Mouse (Mus musculus) heart, embryonic 12.5 days (tissue): ENCODE results near the gene Zmat3. TPM values are rescaled to one million over a fixed set of nuclear protein-coding genes. Genes with fewer than 3 reads are reported as not detected.

Experiments
- ATAC-seq: fragments of 200-750 bp; cut with Nextera tagmentation; 2 replicates; pipeline ENCODE4 v1.8.0; 2017; ENCODE audit warnings: moderate TSS enrichment, moderate library complexity; ENCODE audit not compliant: insufficient number of reproducible peaks, low FRiP score
- H3K27ac ChIP-seq: fragments of 300-500 bp; sonication (generic); 2 replicates; pipeline ENCODE4 v1.5.1; 2016; ENCODE audit warnings: mild to moderate bottlenecking, moderate library complexity; ENCODE audit not compliant: poor library complexity, severe bottlenecking
- H3K27me3 ChIP-seq: fragments of 300-500 bp; sonication (generic); replicated peaks from 2 replicates; pipeline ENCODE4 v1.6.1; 2016; ENCODE audit warnings: mild to moderate bottlenecking, moderate library complexity
- H3K36me3 ChIP-seq: fragments of 300-500 bp; sonication (generic); 2 replicates; pipeline ENCODE4 v1.6.1; 2016; ENCODE audit warnings: mild to moderate bottlenecking, moderate library complexity
- H3K4me1 ChIP-seq: fragments of 300-500 bp; sonication (generic); replicated peaks from 2 replicates; pipeline ENCODE4 v1.6.1; 2016; ENCODE audit warnings: mild to moderate bottlenecking
- H3K4me2 ChIP-seq: fragments of 300-500 bp; sonication (generic); 2 replicates; pipeline ENCODE4 v1.6.1; 2016; ENCODE audit warnings: mild to moderate bottlenecking, moderate library complexity
- H3K4me3 ChIP-seq: fragments of 300-500 bp; sonication (generic); 2 replicates; pipeline ENCODE4 v1.5.1; 2016; ENCODE audit warnings: mild to moderate bottlenecking
- H3K9ac ChIP-seq: fragments of 300-500 bp; sonication (generic); 2 replicates; pipeline ENCODE4 v1.6.1; 2016; ENCODE audit warnings: mild to moderate bottlenecking, moderate library complexity
- H3K9me3 ChIP-seq: fragments of 300-500 bp; sonication (generic); replicated peaks from 2 replicates; pipeline ENCODE4 v1.6.1; 2016; ENCODE audit warnings: mild to moderate bottlenecking, moderate library complexity
- WGBS: fragments of 180-500 bp; shearing (Covaris S2); methylation state at CpG from one replicate; pipeline ENCODE4 v1.1.7; 2016; 5-methylcytosine and 5-hydroxymethylcytosine counted together
- polyA plus RNA-seq: library from polyadenylated mRNA; unstranded; fragments of >200 nt; fragmentation: Nextera tagmentation; extraction: Ambion mirVana; gene quantifications from 2 replicates; pipeline ENCODE4 v1.2.1, GENCODE M21; 2016

Gene Zmat3
- polyA plus RNA-seq, 1 experiment from 2014 or later: 5.1 TPM

DNA sequence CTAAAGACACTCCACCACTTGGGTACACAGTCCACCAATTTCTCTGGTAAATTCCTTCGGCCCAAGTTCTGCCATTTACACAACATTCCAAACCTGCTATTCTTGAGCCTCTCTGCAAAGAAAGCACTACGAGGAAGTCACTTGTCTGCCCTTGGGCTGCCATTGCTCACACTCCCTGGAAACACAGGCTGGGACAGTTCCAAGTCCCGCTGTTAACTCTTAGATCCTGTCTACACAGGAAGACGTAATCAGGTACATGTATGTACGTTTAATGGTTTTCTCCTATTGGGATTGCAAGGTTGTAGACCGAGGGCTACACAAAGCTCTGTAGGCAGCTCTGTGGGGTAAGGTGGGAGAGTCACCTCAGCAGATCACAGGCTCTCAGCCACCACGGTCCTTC is 28.0 kb downstream of the Zmat3 start:
- no peaks in the 10 kb centered on the region for H3K9me3 ChIP-seq
- WGBS: 67% methylated on average over 7 of the region's 7 CpGs
- H3K27ac ChIP-seq: peak overlapping the region; percentile 43; the same call in 1 of the 2 replicates
- no peak overlapping the region for H3K4me3 ChIP-seq
- H3K36me3 ChIP-seq: peaks cover 27% of the 10 kb centered on the region
- peaks cover 22% of the 10 kb centered on the region for H3K4me1 ChIP-seq
- H3K9ac ChIP-seq: no peak overlapping the region
- H3K4me2 ChIP-seq: no peak overlapping the region
- no peaks in the 10 kb centered on the region for H3K27me3 ChIP-seq
- ATAC-seq: no peak

DNA sequence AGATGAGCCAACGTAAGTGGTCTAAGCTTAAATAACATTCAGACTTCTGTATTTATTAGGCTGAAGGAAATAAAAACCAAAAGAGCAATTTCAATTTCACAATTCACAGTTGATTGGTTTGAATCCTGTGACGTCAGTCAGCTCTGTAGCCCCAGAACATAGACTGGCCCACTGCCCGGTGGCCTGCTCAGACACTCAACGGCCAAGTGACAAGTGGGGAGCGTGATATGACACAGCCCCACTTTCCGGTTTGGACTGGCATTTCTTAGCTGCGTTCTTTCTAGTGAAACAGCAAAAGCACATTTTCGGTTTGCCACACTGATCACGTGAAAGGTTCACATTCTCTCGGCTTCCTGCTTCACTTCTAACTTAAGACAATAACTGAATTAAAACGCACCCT is 30.9 kb downstream of the Zmat3 start:
- H3K4me3 ChIP-seq: no peak overlapping the region
- no peak for ATAC-seq
- peak overlapping the region; percentile 4; the same call in 1 of the 2 replicates for H3K27ac ChIP-seq
- H3K27me3 ChIP-seq: no peaks in the 10 kb centered on the region
- H3K36me3 ChIP-seq: peaks cover 4% of the 10 kb centered on the region; the same call in 1 of the 2 replicates
- no peaks in the 10 kb centered on the region for H3K9me3 ChIP-seq
- H3K4me2 ChIP-seq: no peak overlapping the region; the same call in 1 of the 2 replicates
- H3K4me1 ChIP-seq: peaks cover 22% of the 10 kb centered on the region
- H3K9ac ChIP-seq: no peak overlapping the region
- 65% methylated on average over 11 of the region's 11 CpGs for WGBS

DNA sequence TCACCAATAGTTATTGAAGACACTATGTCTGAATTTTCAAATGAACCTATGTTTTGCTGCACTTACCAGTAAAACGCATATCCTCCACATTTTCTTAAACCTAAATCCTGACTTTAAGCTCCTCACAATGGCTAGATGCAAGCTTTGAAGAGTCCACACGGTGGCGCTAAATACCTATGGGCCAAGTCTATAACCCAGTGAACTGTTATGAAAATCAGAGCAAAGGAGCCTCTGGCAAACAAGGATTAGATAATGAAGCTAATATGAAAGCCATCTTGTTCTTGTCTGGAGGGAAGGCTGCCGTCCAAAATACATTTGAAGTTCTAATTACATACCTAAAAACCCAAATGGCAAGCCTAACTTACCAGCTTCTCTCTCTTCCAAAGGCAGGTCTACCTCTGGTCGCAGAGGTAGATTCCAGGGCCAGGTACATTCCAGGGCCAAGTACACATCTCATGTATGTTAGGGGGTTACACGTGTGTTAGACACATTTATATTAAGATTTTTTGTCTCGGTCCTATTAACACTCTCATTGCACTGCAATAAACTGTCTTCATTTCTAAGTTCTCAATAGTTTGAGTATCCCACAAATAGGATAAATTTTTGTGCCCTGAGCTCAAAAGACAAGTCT is 32.2 kb downstream of the Zmat3 start:
- Histone ChIP-seq H3K36me3 (no peaks in the 10 kb centered on the region), H3K27ac (no peak overlapping the region), H3K9ac (no peak overlapping the region), H3K4me2 (no peak overlapping the region), H3K4me3 (no peak overlapping the region), H3K27me3 (no peaks in the 10 kb centered on the region), H3K9me3 (0 out of 2 replicates have a peak, but pooled peaks cover 3% of the 10 kb centered on the region), H3K4me1 (peaks cover 22% of the 10 kb centered on the region)
- WGBS: 32% methylated on average over 7 of the region's 7 CpGs
- ATAC-seq: no peak

DNA sequence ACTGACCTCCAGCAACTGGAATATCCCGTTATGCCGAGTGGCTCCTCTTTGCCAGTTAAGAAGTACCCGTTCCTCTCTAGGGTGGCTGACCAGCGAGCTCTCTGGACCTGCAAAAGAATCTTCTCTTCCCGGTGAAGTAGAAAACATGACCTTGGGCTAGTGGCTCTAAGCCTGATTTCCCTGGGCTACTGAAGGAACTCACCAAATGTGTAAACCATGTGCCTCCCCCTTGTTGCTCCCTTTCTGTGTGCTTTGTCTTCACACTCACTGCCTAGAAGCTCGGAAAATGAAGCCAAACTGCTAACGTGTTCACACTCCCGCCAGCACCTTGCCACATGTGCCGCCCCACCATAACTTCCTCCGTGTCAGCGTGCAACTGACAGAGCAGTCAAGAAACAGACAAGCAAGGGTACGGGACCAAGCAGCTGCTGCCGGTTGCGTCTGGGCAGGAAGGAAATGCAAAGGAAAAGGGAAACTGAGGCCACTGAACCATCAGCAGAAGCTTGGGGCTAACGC is 47.9 kb downstream of the Zmat3 start:
- Histone ChIP-seq H3K4me2 (no peak overlapping the region), H3K36me3 (no peaks in the 10 kb centered on the region)
- 52% methylated on average over 15 of the region's 15 CpGs for WGBS

DNA sequence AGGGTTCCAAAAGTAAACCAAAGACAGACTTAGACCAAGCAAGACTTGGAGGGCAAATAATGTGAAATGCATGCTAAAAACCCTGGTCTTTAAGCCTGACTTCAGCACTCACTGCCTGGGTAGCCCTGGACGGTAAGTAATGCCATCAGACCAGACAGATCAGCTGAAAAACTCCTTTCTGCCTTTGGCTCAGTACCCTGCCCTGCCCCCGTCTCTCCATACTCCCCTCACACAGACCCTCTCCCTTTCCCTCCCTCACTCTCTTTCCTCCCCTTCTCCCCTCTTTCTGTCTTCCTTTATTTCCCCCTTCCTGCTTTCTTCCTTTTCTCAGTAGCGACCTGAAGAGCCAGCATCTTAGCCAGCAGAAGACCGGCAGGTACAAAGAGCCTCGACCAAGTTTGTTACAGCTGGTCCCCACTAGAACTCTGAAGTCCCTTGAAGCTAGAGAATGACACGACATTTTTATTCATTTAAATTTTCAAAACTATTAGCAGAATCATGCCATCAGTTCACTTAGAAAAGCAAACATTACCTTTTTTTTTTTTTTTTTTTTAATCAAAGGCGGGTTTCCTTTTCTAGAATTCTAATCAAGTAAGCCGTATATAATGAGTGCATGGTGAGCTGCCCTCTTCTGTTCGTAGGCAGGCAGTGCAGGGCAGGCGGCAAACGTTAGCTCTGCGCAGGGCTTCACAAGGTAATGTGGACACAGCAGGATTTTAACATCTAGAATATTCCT is 48.5 kb downstream of the Zmat3 start:
- no peak for ATAC-seq
- Histone ChIP-seq H3K4me1 (no peaks in the 10 kb centered on the region), H3K9ac (no peak overlapping the region), H3K4me3 (no peak overlapping the region), H3K36me3 (no peaks in the 10 kb centered on the region), H3K9me3 (no peaks in the 10 kb centered on the region), H3K27me3 (no peaks in the 10 kb centered on the region), H3K27ac (no peak overlapping the region), H3K4me2 (no peak overlapping the region)
- WGBS: 23% methylated on average over 12 of the region's 12 CpGs

More for the DNA sequence above, 47.9 kb downstream of the Zmat3 start:
- no peaks in the 10 kb centered on the region for H3K4me1 ChIP-seq
- no peaks in the 10 kb centered on the region for H3K27me3 ChIP-seq
- no peak for ATAC-seq
- no peak overlapping the region for H3K9ac ChIP-seq
- no peak overlapping the region for H3K4me3 ChIP-seq
- no peaks in the 10 kb centered on the region for H3K9me3 ChIP-seq
- H3K27ac ChIP-seq: no peak overlapping the region

DNA sequence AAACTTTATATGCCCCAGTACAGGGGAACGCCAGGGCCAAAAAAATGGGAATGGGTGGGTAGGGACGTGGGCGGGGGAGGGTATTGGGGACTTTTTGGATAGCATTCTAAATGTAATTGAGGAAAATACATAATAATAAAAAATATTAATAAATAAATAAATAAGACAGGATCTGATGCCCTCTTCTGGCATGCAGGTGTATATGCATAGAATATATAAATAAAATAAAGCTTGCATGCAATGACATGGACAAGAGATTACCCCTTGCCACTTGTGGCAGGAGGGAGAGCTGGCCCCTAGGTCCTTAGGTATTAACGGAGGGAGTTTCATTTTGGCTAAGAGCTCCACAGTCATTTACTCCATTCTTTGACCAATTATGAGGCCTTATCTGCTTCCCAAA is 51.1 kb downstream of the Zmat3 start:
- H3K4me2 ChIP-seq: no peak overlapping the region
- no peaks in the 10 kb centered on the region for H3K4me1 ChIP-seq
- no peak overlapping the region for H3K4me3 ChIP-seq
- no peaks in the 10 kb centered on the region for H3K27me3 ChIP-seq
- H3K36me3 ChIP-seq: no peaks in the 10 kb centered on the region
- ATAC-seq: no peak
- H3K9ac ChIP-seq: no peak overlapping the region
- no peak overlapping the region for H3K27ac ChIP-seq
- 90% methylated on average over 4 of the region's 4 CpGs for WGBS
- H3K9me3 ChIP-seq: no peaks in the 10 kb centered on the region

DNA sequence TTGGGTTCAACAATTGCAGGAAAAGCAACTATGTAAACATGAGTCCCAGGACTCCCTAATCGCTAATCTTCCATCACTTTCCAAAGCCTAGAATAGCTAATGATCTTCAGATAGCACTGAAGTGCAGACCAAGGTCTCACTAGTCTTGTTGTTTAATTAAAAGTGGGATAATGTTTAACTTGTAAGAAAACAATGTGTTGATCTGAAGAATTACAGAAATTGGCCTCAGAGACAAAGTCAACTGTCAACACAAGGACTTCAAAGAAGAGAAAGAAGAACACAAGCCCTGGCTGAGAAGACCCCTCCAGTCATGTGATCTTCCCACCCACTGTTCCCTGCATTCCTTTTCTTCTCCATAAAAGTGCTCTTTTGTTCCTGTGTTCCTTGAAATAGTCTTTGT is 61.6 kb downstream of the Zmat3 start:
- no peaks in the 10 kb centered on the region for H3K9me3 ChIP-seq
- H3K36me3 ChIP-seq: no peaks in the 10 kb centered on the region
- no peak overlapping the region for H3K9ac ChIP-seq
- H3K4me1 ChIP-seq: no peaks in the 10 kb centered on the region
- no peak overlapping the region for H3K4me2 ChIP-seq
- 60% methylated on average over 1 of the region's 1 CpGs for WGBS
- H3K4me3 ChIP-seq: no peak overlapping the region
- H3K27me3 ChIP-seq: no peaks in the 10 kb centered on the region
- H3K27ac ChIP-seq: no peak overlapping the region
- no peak for ATAC-seq

DNA sequence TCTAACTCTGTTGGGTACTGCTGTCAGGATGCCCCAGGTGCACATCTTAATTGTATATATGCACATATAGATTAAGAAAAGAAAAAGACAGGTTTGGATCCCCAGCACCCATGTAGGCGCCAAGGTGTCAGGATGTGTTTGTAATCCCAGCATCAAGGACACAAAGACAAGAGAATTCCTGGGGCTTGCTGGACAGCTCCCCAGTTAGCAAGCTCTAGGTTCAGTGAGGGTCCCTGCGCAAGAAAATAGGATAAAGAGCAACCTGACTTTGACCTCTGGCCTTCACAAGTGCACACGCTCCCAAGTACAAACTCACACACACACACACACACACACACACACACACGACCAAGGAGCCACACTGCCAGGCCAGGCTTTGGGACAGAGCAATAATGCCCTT is 73.8 kb downstream of the Zmat3 start:
- Histone ChIP-seq H3K9ac (no peak overlapping the region), H3K4me2 (no peak overlapping the region), H3K27ac (no peak overlapping the region), H3K36me3 (no peaks in the 10 kb centered on the region), H3K27me3 (no peaks in the 10 kb centered on the region), H3K9me3 (no peaks in the 10 kb centered on the region), H3K4me1 (no peaks in the 10 kb centered on the region), H3K4me3 (no peak overlapping the region)
- 37% methylated on average over 4 of the region's 4 CpGs for WGBS
- ATAC-seq: no peak

Other genes with a start within 250 kb of the Zmat3 start
- 8.7 and 10.2 TPM in 2 replicates for gene Pik3ca, start 31.7 kb upstream of the Zmat3 start, polyA plus RNA-seq
- not detected in 2 replicates for gene Kcnmb3, start 126.2 kb upstream of the Zmat3 start, polyA plus RNA-seq
- 27.2 and 34.1 TPM in 2 replicates for gene Zfp639, start 144.2 kb upstream of the Zmat3 start, polyA plus RNA-seq
- gene Mfn1, start 163.5 kb upstream of the Zmat3 start, polyA plus RNA-seq: 71.3 and 85.5 TPM in 2 replicates